Mouse (Mus musculus): ENCODE data around the gene Spag5.

GRCm38 (mm10) chr11:78346326-78347069, 45.2 kb downstream of the Spag5 start:
- TF ChIP-seq EP300 (IDR thresholded peaks at IDR 0.05; ENCODE audit: insufficient read depth, low read depth, low read length) (no peak), CTCF (IDR thresholded peaks at IDR 0.05; ENCODE audit: low read depth, low read length) (no peak), POLR2A (IDR thresholded peaks at IDR 0.05; ENCODE audit: insufficient read depth, low read length) (no peak)

Data from ES-Bruce4 (cell line).